Mouse (Mus musculus) lung, adult 2 months (tissue): ENCODE data around the gene Baiap2.

ENCODE experiments used
- CTCF ChIP-seq: fragments of 200-500 bp; IDR thresholded peaks from 2 replicates; pipeline ENCODE4 v1.5.1; 2011; ENCODE audit warnings: mild to moderate bottlenecking, low read length, control low read depth; ENCODE audit not compliant: insufficient read depth
- POLR2A ChIP-seq: fragments of 200-500 bp; IDR thresholded peaks from 2 replicates; pipeline ENCODE4 v1.6.1; 2011; ENCODE audit warnings: low read depth, mild to moderate bottlenecking, control low read depth, low read length, borderline replicate concordance; ENCODE audit errors: extremely low read depth

DNA sequence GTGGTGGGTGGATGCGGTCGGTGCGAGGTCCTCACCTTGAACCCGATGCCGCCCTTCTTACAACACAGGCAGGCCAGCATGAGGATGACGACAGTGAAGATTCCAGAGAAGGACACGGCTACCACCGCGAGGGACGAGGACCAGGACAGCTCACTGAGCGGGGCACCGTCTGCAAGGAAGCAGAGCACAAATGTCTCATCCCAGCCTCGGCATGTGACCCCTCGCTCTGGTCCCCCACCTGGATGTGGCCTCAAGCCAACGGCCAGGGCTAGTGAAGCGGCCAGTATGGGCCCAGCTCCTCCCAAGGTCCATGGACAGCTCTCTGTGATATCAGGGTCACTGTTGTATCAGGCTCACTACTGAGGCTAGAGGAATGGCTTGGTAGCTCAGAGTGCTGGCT is 78.8 kb downstream of the Baiap2 start:
- no peak for TF ChIP-seq CTCF
- TF ChIP-seq POLR2A: no peak
